In genomic region chr16:54991595-54992240, GRCm38 (mm10) we compare ENCODE assay signal across 20 mouse cellular contexts.
"Had no signal": no experiment of that assay in that cellular context is flagged by ENCODE, and none has a peak within 500 bp of the region (broad histone marks: within the 10 kb centered on the region; RNA-seq: fewer than 3 reads in every experiment).

No protein-coding gene starts in this region.

- DNase-seq: kidney, adult 9 months; kidney, postnatal 10 days; kidney, postnatal 4 days; left cerebral cortex, postnatal 4 days; lung, postnatal 14 days; retina, postnatal 1 day; right cerebral cortex, postnatal 4 days; thymus, adult 2 months; thymus, postnatal 25 days had no signal

- H3K4me2 ChIP-seq: liver, embryonic 11.5 days; liver, embryonic 15.5 days; lung, embryonic 15.5 days; midbrain, embryonic 11.5 days; midbrain, embryonic 15.5 days; neural tube, embryonic 13.5 days; stomach, embryonic 15.5 days had no signal

- H3K4me3 ChIP-seq: layer of hippocampus, adult 2 months; liver, embryonic 15.5 days; lung, embryonic 15.5 days; megakaryocyte, embryonic 14.5 days; midbrain, embryonic 15.5 days; neural tube, embryonic 13.5 days; stomach, embryonic 15.5 days had no signal

- H3K27me3 ChIP-seq: liver, embryonic 15.5 days; lung, embryonic 15.5 days; megakaryocyte, embryonic 14.5 days; midbrain, embryonic 15.5 days; neural tube, embryonic 13.5 days; stomach, embryonic 15.5 days had no signal

- H3K9me3 ChIP-seq: liver, embryonic 15.5 days; lung, embryonic 15.5 days; megakaryocyte, embryonic 14.5 days; midbrain, embryonic 15.5 days; stomach, embryonic 15.5 days had no signal

- H3K9ac ChIP-seq: liver, embryonic 15.5 days; lung, embryonic 15.5 days; midbrain, embryonic 15.5 days; neural tube, embryonic 13.5 days; stomach, embryonic 15.5 days had no signal

- H3K4me1 ChIP-seq: liver, embryonic 15.5 days; lung, embryonic 15.5 days; megakaryocyte, embryonic 14.5 days; midbrain, embryonic 15.5 days; neural tube, embryonic 13.5 days; stomach, embryonic 15.5 days had no signal

- ATAC-seq: intestine, postnatal 0 days; midbrain, embryonic 15.5 days had no signal

- H3K36me3 ChIP-seq: liver, embryonic 15.5 days; lung, embryonic 15.5 days; midbrain, embryonic 15.5 days; neural tube, embryonic 13.5 days; stomach, embryonic 15.5 days had no signal

- H3K27ac ChIP-seq: layer of hippocampus, adult 2 months; liver, embryonic 15.5 days; lung, embryonic 15.5 days; macrophage; midbrain, embryonic 15.5 days; neural tube, embryonic 13.5 days; stomach, embryonic 15.5 days had no signal
